Mouse (Mus musculus): ENCODE data around the gene Pisd.

GRCm38 (mm10) chr5:32778168-32778567 is 7.3 kb downstream of the Pisd start:
- TF ChIP-seq CTCF (IDR thresholded peaks at IDR 0.05) (no peak), POLR2A (IDR thresholded peaks at IDR 0.05; ENCODE audit: insufficient read depth, low read depth, low read length) (no peak), EP300 (IDR thresholded peaks at IDR 0.05; ENCODE audit: insufficient read depth, low read depth, low read length) (no peak)
